Mouse (Mus musculus) heart, adult 2 months (tissue): ENCODE results near the gene Atox1.

Experiments
- CTCF ChIP-seq: fragments of 200-600 bp; IDR thresholded peaks from 2 replicates; pipeline ENCODE4 v1.8.1; 2022; ENCODE audit warnings: antibody characterized with exemption, mild to moderate bottlenecking, moderate library complexity
- EP300 ChIP-seq: fragments of 200-500 bp; IDR thresholded peaks from 2 replicates; pipeline ENCODE4 v1.6.1; 2011; ENCODE audit warnings: low read depth, low read length, control low read depth; ENCODE audit not compliant: insufficient read depth
- POLR2A ChIP-seq: fragments of 200-500 bp; IDR thresholded peaks from 2 replicates; pipeline ENCODE4 v1.6.1; 2011; ENCODE audit warnings: mild to moderate bottlenecking, low read depth, low read length, control low read depth; ENCODE audit not compliant: insufficient read depth

GRCm38 (mm10) chr11:55465177-55465576 lies 4.1 kb upstream of the Atox1 start:
- TF ChIP-seq CTCF: no peak
- no peak for TF ChIP-seq POLR2A
- TF ChIP-seq EP300: no peak
